Mouse (Mus musculus): ENCODE results near the gene Soat2. TPM values are rescaled to one million over a fixed set of nuclear protein-coding genes. Genes with fewer than 3 reads are reported as not detected.

Gene Soat2
- total and polyA plus RNA-seq, 3 experiments: 0.28 to 10.4 (median 0.56) TPM

GRCm38 (mm10) chr15:102112827-102113226 is 37.5 kb upstream of the Soat2 start:
- peaks cover 21 to 33% of the 10 kb centered on the region in 2 experiments for H3K36me3 ChIP-seq (replicated peaks in 1 of 2; ENCODE audit: control insufficient read depth in 1 of 2, insufficient read depth in 1 of 2, low read length in 1 of 2)
- no peak overlapping the region for H3K27ac ChIP-seq (ENCODE audit: insufficient read depth, low read depth)
- no peak overlapping the region for H3K9ac ChIP-seq (ENCODE audit: insufficient read depth, low read depth)
- H3K4me2 ChIP-seq (ENCODE audit: insufficient read depth, low read depth, poor library complexity, severe bottlenecking): no peak overlapping the region
- in situ Hi-C loops (cut with MboI; ENCODE audit: low pct_ligation_motif_present, low pct_unique_long_range_greater_than_20kb, low sequenced_read_pairs) (no loop called here), dilution Hi-C loops (cut with MboI; ENCODE audit: extremely low pct_ligation_motif_present, extremely low pct_unique_long_range_greater_than_20kb, low sequenced_read_pairs) (no loop called here)
- peaks cover 12 to 27% of the 10 kb centered on the region in 2 experiments for H3K4me1 ChIP-seq (ENCODE audit: control insufficient read depth in 1 of 2, insufficient read depth in 2 of 2)
- H3K27me3 ChIP-seq (replicated peaks): peaks cover 8% of the 10 kb centered on the region
- no peaks in the 10 kb centered on the region for H3K9me3 ChIP-seq (replicated peaks; ENCODE audit: low read length)
- no peak for TF ChIP-seq RAD21 (IDR thresholded peaks at IDR 0.05; ENCODE audit: low read depth, low read length)
- TF ChIP-seq MXI1 (IDR thresholded peaks at IDR 0.05; ENCODE audit: low read depth, low read length): no peak
- no peak for TF ChIP-seq ZNF384 (IDR thresholded peaks at IDR 0.05; ENCODE audit: low read depth, low read length)
- no peaks in the 10 kb centered on the region for H3K79me2 ChIP-seq (replicated peaks; ENCODE audit: control insufficient read depth, extremely low read depth, insufficient read depth, poor library complexity, severe bottlenecking)
- no peak for DNase-seq (ENCODE audit: extremely low read depth)
- no peak overlapping the region for H3K4me3 ChIP-seq (replicated peaks in 1 of 3; ENCODE audit: low read depth in 2 of 3, low read length in 2 of 3, poor library complexity in 1 of 3)

GRCm38 (mm10) chr15:102113674-102114073 is 36.7 kb upstream of the Soat2 start:
- Histone ChIP-seq H3K27me3 (replicated peaks) (peaks cover 2% of the 10 kb centered on the region), H3K9ac (ENCODE audit: insufficient read depth, low read depth) (no peak overlapping the region), H3K4me1 (ENCODE audit: control insufficient read depth in 1 of 2, insufficient read depth in 2 of 2) (peaks cover 11 to 18% of the 10 kb centered on the region in 2 experiments; a peak in 3 of 4 replicates), H3K79me2 (replicated peaks; ENCODE audit: control insufficient read depth, extremely low read depth, insufficient read depth, poor library complexity, severe bottlenecking) (no peaks in the 10 kb centered on the region), H3K9me3 (replicated peaks; ENCODE audit: low read length) (no peaks in the 10 kb centered on the region), H3K36me3 (replicated peaks in 1 of 2; ENCODE audit: control insufficient read depth in 1 of 2, insufficient read depth in 1 of 2, low read length in 1 of 2) (peaks cover 27 to 42% of the 10 kb centered on the region in 2 experiments), H3K27ac (ENCODE audit: insufficient read depth, low read depth) (no peak overlapping the region), H3K4me2 (ENCODE audit: insufficient read depth, low read depth, poor library complexity, severe bottlenecking) (no peak overlapping the region), H3K4me3 (replicated peaks in 1 of 3; ENCODE audit: low read depth in 2 of 3, low read length in 2 of 3, poor library complexity in 1 of 3) (no peak overlapping the region)
- dilution Hi-C loops (cut with MboI; ENCODE audit: extremely low pct_ligation_motif_present, extremely low pct_unique_long_range_greater_than_20kb, low sequenced_read_pairs): no loop called here
- no peak for TF ChIP-seq TBP (conservative IDR thresholded peaks at IDR 0.05; ENCODE audit: low read depth, low read length)
- TF ChIP-seq USF2 (conservative IDR thresholded peaks at IDR 0.05; ENCODE audit: low read depth, low read length): no peak
- no peak for TF ChIP-seq HCFC1 (IDR thresholded peaks at IDR 0.05; ENCODE audit: low read depth, low read length)
- TF ChIP-seq GABPA (IDR thresholded peaks at IDR 0.05; ENCODE audit: insufficient replicate concordance, low read depth, low read length): no peak
- TF ChIP-seq ETS1 (conservative IDR thresholded peaks at IDR 0.05; ENCODE audit: low read depth, low read length): no peak
- TF ChIP-seq SMC3 (IDR thresholded peaks at IDR 0.05; ENCODE audit: low read depth, low read length): no peak
- no peak for TF ChIP-seq KAT2A (IDR thresholded peaks at IDR 0.05; ENCODE audit: insufficient replicate concordance, low read length)
- no peak for TF ChIP-seq ZMIZ1 (IDR thresholded peaks at IDR 0.05; ENCODE audit: low read depth, low read length)
- no peak for TF ChIP-seq MXI1 (IDR thresholded peaks at IDR 0.05; ENCODE audit: low read depth, low read length)
- DNase-seq (ENCODE audit: extremely low read depth): no peak
- in situ Hi-C loops (cut with MboI; ENCODE audit: low pct_ligation_motif_present, low pct_unique_long_range_greater_than_20kb, low sequenced_read_pairs): no loop called here

GRCm38 (mm10) chr15:102114651-102115260 is 35.6 kb upstream of the Soat2 start:
- Histone ChIP-seq H3K36me3 (replicated peaks in 1 of 2; ENCODE audit: control insufficient read depth in 1 of 2, insufficient read depth in 1 of 2, low read length in 1 of 2) (peaks cover 35 to 52% of the 10 kb centered on the region in 2 experiments), H3K4me1 (ENCODE audit: control insufficient read depth in 1 of 2, insufficient read depth in 2 of 2) (peaks cover 7 to 12% of the 10 kb centered on the region in 2 experiments; a peak in 3 of 4 replicates), H3K9ac (ENCODE audit: insufficient read depth, low read depth) (no peak overlapping the region), H3K4me2 (ENCODE audit: insufficient read depth, low read depth, poor library complexity, severe bottlenecking) (no peak overlapping the region), H3K27me3 (replicated peaks) (no peaks in the 10 kb centered on the region), H3K27ac (ENCODE audit: insufficient read depth, low read depth) (no peak overlapping the region), H3K9me3 (replicated peaks; ENCODE audit: low read length) (no peaks in the 10 kb centered on the region), H3K4me3 (replicated peaks in 1 of 3; ENCODE audit: low read depth in 2 of 3, low read length in 2 of 3, poor library complexity in 1 of 3) (no peak overlapping the region), H3K79me2 (replicated peaks; ENCODE audit: control insufficient read depth, extremely low read depth, insufficient read depth, poor library complexity, severe bottlenecking) (no peaks in the 10 kb centered on the region)
- dilution Hi-C loops (cut with MboI; ENCODE audit: extremely low pct_ligation_motif_present, extremely low pct_unique_long_range_greater_than_20kb, low sequenced_read_pairs) (no loop called here), in situ Hi-C loops (cut with MboI; ENCODE audit: low pct_ligation_motif_present, low pct_unique_long_range_greater_than_20kb, low sequenced_read_pairs) (no loop called here)
- TF ChIP-seq RCOR1 (conservative IDR thresholded peaks at IDR 0.05; ENCODE audit: low read depth, low read length): no peak
- TF ChIP-seq BHLHE40 (IDR thresholded peaks at IDR 0.05; ENCODE audit: low read depth, low read length): no peak
- TF ChIP-seq HCFC1 (IDR thresholded peaks at IDR 0.05; ENCODE audit: low read depth, low read length): no peak
- no peak for TF ChIP-seq MEF2A (IDR thresholded peaks at IDR 0.05; ENCODE audit: borderline replicate concordance, low read depth, low read length)
- no peak for TF ChIP-seq MAFK (IDR thresholded peaks at IDR 0.05; ENCODE audit: insufficient replicate concordance, low read length)
- no peak for TF ChIP-seq ZMIZ1 (IDR thresholded peaks at IDR 0.05; ENCODE audit: low read depth, low read length)
- no peak for TF ChIP-seq CHD1 (IDR thresholded peaks at IDR 0.05; ENCODE audit: low read depth, low read length)
- TF ChIP-seq USF1 (IDR thresholded peaks at IDR 0.05; ENCODE audit: low read depth, low read length): no peak
- no peak for DNase-seq (ENCODE audit: extremely low read depth)

Data from CH12.LX (cell line).